Mouse (Mus musculus) neural tube, embryonic 10.5 days (tissue): ENCODE measurements around the gene Uqcc2.
A peak's percentile ranks its signal among the peaks of the same experiment; 100 is the strongest.

Experiments used
- DNase-seq: peaks from one replicate; pipeline ENCODE4 v3.0.0-alpha.2; 2017; ENCODE audit warnings: low spot score; ENCODE audit errors: extremely low spot score

The Uqcc2 gene

GRCm38 (mm10) chr17:27123813-27124375 lies 9.8 kb downstream of the Uqcc2 start:
- no peak for DNase-seq

DNA sequence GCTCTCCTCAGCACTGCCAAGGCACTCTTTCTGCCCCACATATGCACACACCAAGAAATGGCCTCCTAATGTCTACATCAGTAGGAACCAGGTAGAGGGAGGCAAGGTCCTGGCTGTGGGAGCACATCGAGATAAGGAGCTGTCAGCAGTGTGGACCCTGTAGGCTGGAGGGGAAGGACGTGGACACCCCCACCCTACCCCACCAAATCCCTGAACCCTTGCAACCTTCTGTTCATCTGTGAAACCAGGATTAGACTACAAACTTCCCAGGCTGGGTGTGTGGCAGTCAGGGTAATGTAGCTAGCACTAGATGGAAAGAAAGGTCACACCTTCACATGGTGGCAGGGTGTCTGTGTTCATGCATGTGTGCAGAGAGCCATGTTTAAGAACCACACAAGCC lies 10.6 kb downstream of the Uqcc2 start:
- DNase-seq = no peak

DNA sequence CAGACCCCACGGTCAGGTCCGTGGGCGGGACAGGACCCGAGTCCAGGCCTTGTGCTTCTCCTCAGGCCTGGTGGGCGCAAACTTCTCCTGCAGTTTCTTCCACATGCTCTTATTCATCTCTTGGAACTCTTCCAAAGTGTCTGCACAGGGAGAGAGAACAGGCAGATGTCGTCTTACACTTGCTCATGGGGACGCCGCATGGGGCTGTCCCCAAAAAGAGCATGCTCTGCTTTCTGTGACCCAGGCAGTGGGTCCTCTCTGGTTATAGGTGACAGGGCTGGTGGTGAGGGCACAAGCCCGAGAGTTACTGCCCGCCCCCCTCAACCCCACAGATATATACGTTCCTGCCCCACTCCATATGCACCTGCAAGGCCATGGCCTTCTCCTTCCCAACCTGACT lies 11.0 kb downstream of the Uqcc2 start:
- no peak for DNase-seq

DNA sequence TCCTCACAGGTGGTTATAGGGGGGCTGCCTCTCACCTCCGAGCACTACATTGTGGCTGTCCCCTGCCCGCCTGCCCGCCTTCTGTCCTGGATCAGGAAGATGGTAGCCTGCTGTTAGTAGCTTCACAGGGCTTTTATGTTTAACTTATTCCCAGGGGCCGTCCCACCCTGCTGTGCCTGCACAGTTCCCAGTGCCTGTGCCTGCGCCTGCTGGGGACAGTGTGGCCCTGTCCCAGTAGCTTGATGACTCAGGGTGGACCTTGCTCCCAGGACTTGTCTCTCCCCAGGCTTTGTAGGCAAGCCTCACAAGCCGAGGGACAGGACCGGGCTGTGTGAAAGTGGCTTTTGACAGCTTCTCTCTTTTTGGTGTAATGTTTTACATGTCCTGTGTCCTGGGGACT lies 11.9 kb downstream of the Uqcc2 start:
- DNase-seq = no peak

GRCm38 (mm10) chr17:27121266-27121665 lies 12.4 kb downstream of the Uqcc2 start:
- peak; percentile 34 for DNase-seq

- peak; percentile 79 for DNase-seq
Observed at GRCm38 (mm10) chr17:27120561-27121024, 13.1 kb downstream of the Uqcc2 start.

DNA sequence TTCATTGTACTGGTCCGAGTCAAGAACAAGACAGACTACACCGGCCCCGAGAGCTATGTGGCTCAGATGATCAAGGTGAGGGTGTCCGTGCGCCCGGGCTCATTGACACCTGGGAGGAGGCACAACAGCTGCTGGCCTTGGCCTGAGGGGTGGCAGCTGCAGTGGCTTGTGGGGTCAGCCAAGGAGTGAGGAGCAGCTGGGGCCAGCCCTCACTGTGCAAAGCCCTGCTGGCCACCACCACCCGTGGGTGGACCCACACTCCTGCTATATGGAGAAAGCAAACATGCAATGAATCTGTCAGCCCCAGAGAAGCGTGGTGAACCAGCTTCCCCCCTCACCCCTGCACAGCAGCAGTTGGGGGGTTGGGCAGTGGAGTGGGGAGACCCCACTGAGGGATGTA lies 13.8 kb downstream of the Uqcc2 start:
- no peak for DNase-seq

DNA sequence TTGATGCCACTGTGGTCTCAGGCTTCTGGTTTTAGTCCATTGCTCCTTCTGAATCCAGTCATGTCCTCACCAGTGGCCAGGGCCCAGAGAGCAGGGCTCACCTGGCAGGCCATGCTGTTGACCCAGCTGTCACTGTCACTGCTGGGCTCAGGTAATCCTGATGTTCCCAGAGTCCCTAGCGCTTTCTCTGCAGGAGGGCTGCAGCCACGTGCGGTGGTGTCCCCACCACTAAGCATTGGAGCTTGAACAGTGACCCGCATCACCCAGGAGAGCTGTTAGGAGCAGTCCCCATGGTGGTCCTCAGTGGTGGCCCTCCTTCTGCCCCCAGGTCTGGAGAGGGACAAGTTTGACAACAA lies 14.2 kb downstream of the Uqcc2 start:
- DNase-seq = no peak

- no peak for DNase-seq
Observed at GRCm38 (mm10) chr17:27118676-27119539, 14.8 kb downstream of the Uqcc2 start.

DNA sequence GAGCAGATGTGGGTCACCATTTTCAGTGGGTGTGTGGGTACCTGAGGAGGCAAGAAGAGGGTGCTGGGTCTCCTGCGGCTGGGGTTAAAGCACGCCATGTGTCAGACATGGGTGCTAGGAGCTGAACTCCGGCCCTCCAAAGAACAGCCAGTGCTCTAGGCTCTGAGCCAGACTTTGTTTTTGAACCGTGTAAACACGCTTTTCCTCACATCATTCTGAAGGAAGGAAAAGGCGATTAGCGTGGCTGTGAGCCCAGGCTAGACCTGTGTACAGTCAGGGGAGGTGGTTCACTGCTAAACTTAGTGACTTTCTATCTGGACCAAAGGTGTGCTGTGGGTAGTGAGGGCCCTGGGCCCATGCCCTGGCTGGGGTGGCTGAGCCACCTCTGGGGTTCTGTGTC lies 23.6 kb downstream of the Uqcc2 start:
- DNase-seq = no peak

GRCm38 (mm10) chr17:27107936-27108335 lies 25.8 kb downstream of the Uqcc2 start:
- DNase-seq = no peak

GRCm38 (mm10) chr17:27106745-27107144 lies 27.0 kb downstream of the Uqcc2 start:
- no peak for DNase-seq

GRCm38 (mm10) chr17:27105698-27106470 lies 27.8 kb downstream of the Uqcc2 start:
- no peak for DNase-seq

DNA sequence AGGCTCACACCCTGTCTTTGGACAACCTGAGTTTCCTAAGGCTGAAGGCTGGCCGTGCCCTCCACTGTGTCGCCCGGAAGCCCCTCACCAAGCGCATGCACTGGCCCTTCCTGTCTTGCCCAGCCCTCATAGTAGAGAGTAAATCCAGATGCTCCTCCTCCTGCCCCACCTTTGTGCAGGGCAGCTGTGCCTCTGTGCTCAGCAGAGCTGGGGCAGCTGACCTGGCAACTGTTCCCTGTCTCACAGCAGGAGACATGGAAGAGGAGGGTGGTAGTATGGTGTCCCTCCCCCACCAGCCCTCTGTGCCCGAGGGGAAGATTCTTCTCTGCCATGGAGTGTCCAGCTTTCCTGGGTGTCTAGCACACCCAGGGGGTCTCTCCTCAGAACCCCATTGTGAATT lies 32.0 kb downstream of the Uqcc2 start:
- no peak for DNase-seq

- DNase-seq = peak; percentile 34
Observed at GRCm38 (mm10) chr17:27095690-27096089, 38.0 kb downstream of the Uqcc2 start.

DNA sequence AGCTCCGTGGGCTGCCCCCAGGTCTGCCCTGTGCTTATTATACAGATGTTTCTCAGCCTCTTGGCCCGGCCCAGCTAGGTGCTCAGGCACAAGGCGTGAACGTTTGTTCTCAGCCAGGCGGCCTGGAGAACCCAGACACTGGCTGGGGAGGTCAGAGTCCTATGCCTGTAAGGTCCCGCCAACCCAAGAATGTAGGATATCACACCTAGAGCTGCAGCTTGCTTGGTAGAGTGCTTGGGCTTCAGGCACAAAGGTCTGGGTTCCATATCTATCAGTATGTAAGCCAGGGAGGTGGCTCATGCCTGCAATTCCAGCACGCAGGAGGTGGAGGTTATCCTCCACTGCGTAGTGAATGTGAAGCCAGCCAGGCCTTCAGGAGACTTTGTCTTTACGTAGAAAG lies 43.6 kb downstream of the Uqcc2 start:
- no peak for DNase-seq

DNA sequence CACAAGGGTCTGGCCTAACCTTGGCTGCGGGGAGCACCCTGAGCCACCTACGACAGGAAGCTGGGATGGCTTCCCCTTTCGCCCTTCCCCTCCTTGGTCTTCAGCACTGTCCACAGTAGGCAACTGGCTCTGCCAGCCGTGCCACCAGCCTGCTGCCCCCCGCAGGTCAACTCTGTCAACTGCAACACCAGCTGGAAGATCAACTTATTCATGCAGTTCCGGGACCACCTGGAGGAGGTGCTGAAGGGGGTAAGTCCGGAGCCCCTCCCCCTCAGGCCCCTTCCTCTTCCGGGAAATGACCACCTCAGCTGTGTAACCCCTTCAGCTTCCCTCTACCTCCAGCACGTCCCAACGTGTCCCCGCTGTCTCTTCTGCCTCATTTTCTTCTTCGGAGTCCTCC lies 46.3 kb downstream of the Uqcc2 start:
- DNase-seq = peak; percentile 38

DNA sequence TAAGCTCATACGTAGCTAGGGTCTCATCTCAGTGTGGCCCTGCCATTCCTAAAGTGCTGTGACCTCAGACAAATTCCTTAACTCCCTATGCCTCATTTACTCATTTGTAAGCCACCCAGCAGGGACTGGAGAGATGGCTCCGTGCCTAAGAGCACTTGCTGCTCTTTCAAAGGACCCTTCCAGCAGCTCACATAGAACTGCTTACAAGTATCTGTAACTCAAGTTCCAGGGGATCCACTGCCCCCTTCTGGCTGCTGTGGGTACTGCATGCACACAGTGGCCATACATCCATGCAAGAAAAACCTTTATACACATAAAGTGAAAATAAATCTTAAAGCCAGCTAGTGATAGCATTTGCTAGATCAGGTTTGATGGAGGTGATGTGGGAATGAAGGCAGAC lies 48.0 kb downstream of the Uqcc2 start:
- peak; percentile 68 for DNase-seq

- DNase-seq = no peak
Observed at GRCm38 (mm10) chr17:27083601-27084000, 50.1 kb downstream of the Uqcc2 start.

DNA sequence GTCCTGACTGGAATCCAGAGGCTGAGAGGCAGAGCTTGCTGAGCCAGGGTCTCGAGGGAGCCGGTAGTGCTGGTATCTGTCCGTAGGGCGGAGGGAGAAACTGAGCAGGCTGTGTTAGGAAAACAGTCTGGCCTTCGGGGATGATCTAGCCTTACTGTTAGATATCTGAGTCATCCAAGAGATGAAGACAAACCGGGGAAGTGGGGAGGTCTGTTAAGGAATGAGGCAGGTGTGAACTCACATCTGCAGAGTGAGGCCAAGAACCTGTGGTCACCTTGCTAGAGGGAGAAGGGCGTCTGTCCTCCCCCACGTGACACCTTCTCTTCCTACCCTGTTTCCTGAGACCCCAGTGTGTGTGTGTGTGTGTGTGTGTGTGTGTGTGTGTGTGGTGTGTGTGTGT lies 50.9 kb downstream of the Uqcc2 start:
- DNase-seq = no peak

GRCm38 (mm10) chr17:27081868-27082267 lies 51.8 kb downstream of the Uqcc2 start:
- DNase-seq = no peak

DNA sequence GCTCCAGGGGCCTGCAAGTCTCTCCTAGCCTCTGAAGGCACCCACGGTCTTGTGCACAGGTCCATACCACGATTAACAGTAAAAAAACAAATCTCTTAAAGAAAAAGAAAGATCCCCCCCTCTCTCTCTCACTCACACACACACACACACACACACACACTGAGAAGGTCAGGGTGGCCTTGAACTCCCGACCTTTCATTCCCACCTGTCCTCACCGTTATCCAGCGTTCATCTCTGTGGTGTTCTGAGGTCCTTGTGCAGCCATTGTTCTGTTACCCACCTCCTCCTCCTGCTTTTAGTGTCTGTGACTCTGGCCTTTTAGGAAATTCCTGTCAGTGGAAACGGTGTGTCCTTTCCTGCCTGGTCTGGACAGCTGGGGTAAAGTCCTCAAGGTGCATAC lies 55.2 kb downstream of the Uqcc2 start:
- DNase-seq = no peak
